Mouse (Mus musculus): ENCODE measurements around the gene Psmd13. TPM values are rescaled to one million over a fixed set of nuclear protein-coding genes. Genes with fewer than 3 reads are reported as not detected.

Gene Psmd13
- polyA plus RNA-seq, 1 experiment from 2014 or later = 296 TPM

GRCm38 (mm10) chr7:140942341-140942740, 60.6 kb downstream of the Psmd13 start:
- no peak for DNase-seq (ENCODE audit: low spot score)

- DNase-seq (ENCODE audit: low spot score) = no peak
These were observed 61.0 kb downstream of the Psmd13 start for GRCm38 (mm10) chr7:140942811-140943210.

DNA sequence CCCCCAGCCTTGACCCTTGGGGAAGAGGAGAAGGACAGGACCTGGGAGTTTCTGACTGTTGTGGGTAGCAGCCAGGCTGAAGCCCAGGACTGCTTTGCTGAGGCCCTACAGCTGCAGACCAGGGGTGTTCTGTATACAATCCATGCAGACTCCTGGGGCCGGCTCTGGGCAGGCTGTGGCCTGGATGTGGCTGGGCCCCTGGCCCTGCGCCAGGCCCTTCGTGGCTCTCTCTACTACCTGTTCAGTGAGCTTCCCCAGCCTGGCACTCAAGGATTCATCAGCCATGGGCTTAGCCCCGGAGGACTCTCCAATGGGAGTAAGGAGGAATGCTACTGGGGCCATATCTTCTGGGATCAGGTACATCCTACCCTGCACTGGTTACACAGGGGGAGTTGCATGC, 61.6 kb downstream of the Psmd13 start:
- no peak for DNase-seq (ENCODE audit: low spot score)

GRCm38 (mm10) chr7:140944236-140944635, 62.5 kb downstream of the Psmd13 start:
- no peak for DNase-seq (ENCODE audit: low spot score)

DNA sequence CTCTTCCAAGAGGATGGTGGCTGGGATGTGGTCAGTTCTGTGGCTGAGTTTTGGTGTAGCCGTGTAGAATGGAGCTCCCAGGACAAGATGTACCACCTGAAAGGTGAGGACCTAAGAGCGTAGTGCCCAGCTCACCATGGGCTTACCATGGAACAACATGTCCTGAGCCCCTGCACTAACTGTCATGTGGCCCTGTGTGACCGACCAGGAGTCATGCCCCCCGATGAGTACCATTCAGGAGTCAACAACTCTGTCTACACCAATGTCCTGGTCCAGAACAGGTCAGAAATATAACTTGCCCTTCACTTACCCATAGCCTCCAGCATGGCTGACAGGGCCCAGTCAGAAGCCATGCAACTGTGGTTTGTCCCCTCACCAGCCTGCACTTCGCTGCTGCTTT, 63.5 kb downstream of the Psmd13 start:
- DNase-seq (ENCODE audit: low spot score) = no peak

GRCm38 (mm10) chr7:140946311-140946710, 64.5 kb downstream of the Psmd13 start:
- no peak for DNase-seq (ENCODE audit: low spot score)

GRCm38 (mm10) chr7:140946980-140947379, 65.2 kb downstream of the Psmd13 start:
- DNase-seq (ENCODE audit: low spot score) = peak; percentile 61

DNA sequence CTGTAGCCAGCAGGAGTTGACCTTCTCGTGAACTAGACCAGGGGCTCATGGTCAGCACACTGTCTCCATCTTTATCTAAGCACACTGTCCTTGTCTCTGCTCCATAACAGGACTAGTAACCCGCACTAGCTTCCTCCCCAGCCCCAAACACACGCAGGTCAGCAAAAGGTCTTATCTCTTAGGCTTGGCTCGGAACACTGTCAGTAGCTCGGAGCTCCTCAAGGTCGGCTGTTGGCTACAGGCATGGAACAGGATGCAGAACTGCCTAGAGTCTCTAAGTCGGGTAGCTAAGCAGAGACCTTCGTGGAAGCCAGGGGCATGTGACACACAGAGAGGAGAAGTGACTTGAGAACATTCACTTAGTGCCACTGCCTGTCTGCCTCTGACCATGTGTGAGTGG, 66.4 kb downstream of the Psmd13 start:
- DNase-seq (ENCODE audit: low spot score) = no peak

Other genes starting within 250 kb of the Psmd13 start
- not detected in 2 replicates for gene Olfr53, start 235.5 kb upstream of the Psmd13 start, polyA plus RNA-seq (2015; fragmentation: Nextera tagmentation; extraction: Ambion mirVana)
- gene Olfr539, start 222.0 kb upstream of the Psmd13 start, polyA plus RNA-seq (2015; fragmentation: Nextera tagmentation; extraction: Ambion mirVana) = not detected in 2 replicates
- gene Olfr45, start 200.0 kb upstream of the Psmd13 start, polyA plus RNA-seq (2015; fragmentation: Nextera tagmentation; extraction: Ambion mirVana) = not detected in 2 replicates
- gene Olfr541, start 184.7 kb upstream of the Psmd13 start, polyA plus RNA-seq (2015; fragmentation: Nextera tagmentation; extraction: Ambion mirVana) = not detected in 2 replicates
- gene Cyp2e1, start 118.2 kb upstream of the Psmd13 start, polyA plus RNA-seq (2015; fragmentation: Nextera tagmentation; extraction: Ambion mirVana) = 0.13 and 0.18 TPM in 2 replicates
- 0.61 and 0.84 TPM in 2 replicates for gene Syce1, start 94.1 kb upstream of the Psmd13 start, polyA plus RNA-seq (2015; fragmentation: Nextera tagmentation; extraction: Ambion mirVana)
- gene Zfp941, start 59.8 kb upstream of the Psmd13 start, polyA plus RNA-seq (2015; fragmentation: Nextera tagmentation; extraction: Ambion mirVana) = 0.49 and 0.57 TPM in 2 replicates
- 3.6 and 4.0 TPM in 2 replicates for gene Urah, start 47.0 kb upstream of the Psmd13 start, polyA plus RNA-seq (2015; fragmentation: Nextera tagmentation; extraction: Ambion mirVana)
- 2.0 and 2.2 TPM in 2 replicates for gene Scgb1c1, start 36.4 kb upstream of the Psmd13 start, polyA plus RNA-seq (2015; fragmentation: Nextera tagmentation; extraction: Ambion mirVana)
- gene Odf3, start 34.2 kb upstream of the Psmd13 start, polyA plus RNA-seq (2015; fragmentation: Nextera tagmentation; extraction: Ambion mirVana) = not detected in 2 replicates
- not detected in 2 replicates for gene Gm45785, start 25.6 kb upstream of the Psmd13 start, polyA plus RNA-seq (2015; fragmentation: Nextera tagmentation; extraction: Ambion mirVana)
- gene Ric8a, start 25.0 kb upstream of the Psmd13 start, polyA plus RNA-seq (2015; fragmentation: Nextera tagmentation; extraction: Ambion mirVana) = 70.6 and 78.5 TPM in 2 replicates
- 42.8 and 52.4 TPM in 2 replicates for gene Bet1l, start 24.4 kb upstream of the Psmd13 start, polyA plus RNA-seq (2015; fragmentation: Nextera tagmentation; extraction: Ambion mirVana)
- 17.5 and 19.4 TPM in 2 replicates for gene Sirt3, start 341 bp downstream of the Psmd13 start, polyA plus RNA-seq (2015; fragmentation: Nextera tagmentation; extraction: Ambion mirVana)
- gene Cox8b, start 18.5 kb downstream of the Psmd13 start, polyA plus RNA-seq (2015; fragmentation: Nextera tagmentation; extraction: Ambion mirVana) = 1.9 and 3.2 TPM in 2 replicates
- gene Nlrp6, start 38.9 kb downstream of the Psmd13 start, polyA plus RNA-seq (2015; fragmentation: Nextera tagmentation; extraction: Ambion mirVana) = 0.74 and 0.81 TPM in 2 replicates
- 15.5 and 18.6 TPM in 2 replicates for gene Pgghg, start 59.4 kb downstream of the Psmd13 start, polyA plus RNA-seq (2015; fragmentation: Nextera tagmentation; extraction: Ambion mirVana)
- gene Ifitm5, start 68.3 kb downstream of the Psmd13 start, polyA plus RNA-seq (2015; fragmentation: Nextera tagmentation; extraction: Ambion mirVana) = 0.39 and 0.63 TPM in 2 replicates
- not detected in 2 replicates for gene Gm45717, start 74.0 kb downstream of the Psmd13 start, polyA plus RNA-seq (2015; fragmentation: Nextera tagmentation; extraction: Ambion mirVana)
- 443 and 459 TPM in 2 replicates for gene Ifitm2, start 74.0 kb downstream of the Psmd13 start, polyA plus RNA-seq (2015; fragmentation: Nextera tagmentation; extraction: Ambion mirVana)
- gene Ifitm1, start 85.3 kb downstream of the Psmd13 start, polyA plus RNA-seq (2015; fragmentation: Nextera tagmentation; extraction: Ambion mirVana) = 109 and 131 TPM in 2 replicates
- 987 and 1,033 TPM in 2 replicates for gene Ifitm3, start 128.8 kb downstream of the Psmd13 start, polyA plus RNA-seq (2015; fragmentation: Nextera tagmentation; extraction: Ambion mirVana)
- 0.73 and 0.95 TPM in 2 replicates for gene Ifitm6, start 136.0 kb downstream of the Psmd13 start, polyA plus RNA-seq (2015; fragmentation: Nextera tagmentation; extraction: Ambion mirVana)
- gene Gm17387, start 147.2 kb downstream of the Psmd13 start, polyA plus RNA-seq (2015; fragmentation: Nextera tagmentation; extraction: Ambion mirVana) = not detected in 2 replicates
- gene B4galnt4, start 179.1 kb downstream of the Psmd13 start, polyA plus RNA-seq (2015; fragmentation: Nextera tagmentation; extraction: Ambion mirVana) = 2.0 and 2.5 TPM in 2 replicates
- gene Pkp3, start 196.2 kb downstream of the Psmd13 start, polyA plus RNA-seq (2015; fragmentation: Nextera tagmentation; extraction: Ambion mirVana) = 45.1 and 47.8 TPM in 2 replicates
- 45.9 and 51.9 TPM in 2 replicates for gene Sigirr, start 218.6 kb downstream of the Psmd13 start, polyA plus RNA-seq (2015; fragmentation: Nextera tagmentation; extraction: Ambion mirVana)
- gene Ano9, start 235.8 kb downstream of the Psmd13 start, polyA plus RNA-seq (2015; fragmentation: Nextera tagmentation; extraction: Ambion mirVana) = 0.18 and 0.33 TPM in 2 replicates
- gene Ptdss2, start 240.4 kb downstream of the Psmd13 start, polyA plus RNA-seq (2015; fragmentation: Nextera tagmentation; extraction: Ambion mirVana) = 25.5 and 28.8 TPM in 2 replicates